Mouse (Mus musculus): Measurements from ENCODE around the gene Zfp131. TPM values are rescaled to one million over a fixed set of nuclear protein-coding genes. Genes with fewer than 3 reads are reported as not detected.

The Zfp131 gene
- polyA plus RNA-seq, 1 experiment from 2014 or later = 44.2 TPM

GRCm38 (mm10) chr13:119810031-119810430 is 19.3 kb upstream of the Zfp131 start:
- Histone ChIP-seq H3K36me3 (ENCODE audit: control insufficient read depth, insufficient read depth, low read length) (no peaks in the 10 kb centered on the region), H3K4me1 (ENCODE audit: control insufficient read depth, insufficient read depth, low read length) (no peaks in the 10 kb centered on the region), H3K27ac (ENCODE audit: low read depth, low read length) (no peak overlapping the region), H3K27me3 (ENCODE audit: control insufficient read depth, insufficient read depth, low read length) (no peaks in the 10 kb centered on the region), H3K4me2 (no peak overlapping the region), H3K4me3 (ENCODE audit: low read depth, low read length) (no peak overlapping the region), H3K9me3 (ENCODE audit: control insufficient read depth, low read length) (no peaks in the 10 kb centered on the region), H3K9ac (ENCODE audit: low read length) (no peak overlapping the region)
- WGBS = 91% methylated on average over 9 of the region's 9 CpGs
- ATAC-seq (ENCODE audit: low FRiP score) (no peak), DNase-seq (ENCODE audit: low spot score, missing footprints) (peak; percentile 79)

GRCm38 (mm10) chr13:119808937-119809336 is 18.2 kb upstream of the Zfp131 start:
- Histone ChIP-seq H3K4me1 (ENCODE audit: control insufficient read depth, insufficient read depth, low read length) (no peaks in the 10 kb centered on the region), H3K4me3 (ENCODE audit: low read depth, low read length) (no peak overlapping the region), H3K27me3 (ENCODE audit: control insufficient read depth, insufficient read depth, low read length) (no peaks in the 10 kb centered on the region), H3K27ac (ENCODE audit: low read depth, low read length) (no peak overlapping the region), H3K9ac (ENCODE audit: low read length) (no peak overlapping the region), H3K9me3 (ENCODE audit: control insufficient read depth, low read length) (no peaks in the 10 kb centered on the region), H3K36me3 (ENCODE audit: control insufficient read depth, insufficient read depth, low read length) (no peaks in the 10 kb centered on the region), H3K4me2 (no peak overlapping the region)
- DNase-seq (ENCODE audit: low spot score, missing footprints) = no peak
- 86% methylated on average over 2 of the region's 2 CpGs for WGBS
- no peak for ATAC-seq (ENCODE audit: low FRiP score)

GRCm38 (mm10) chr13:119797656-119798055 is 7.0 kb upstream of the Zfp131 start:
- H3K36me3 ChIP-seq (ENCODE audit: control insufficient read depth, insufficient read depth, low read length) = no peaks in the 10 kb centered on the region
- no peak overlapping the region for H3K27ac ChIP-seq (ENCODE audit: low read depth, low read length)
- no peaks in the 10 kb centered on the region for H3K4me1 ChIP-seq (ENCODE audit: control insufficient read depth, insufficient read depth, low read length)
- ATAC-seq (ENCODE audit: low FRiP score) (no peak), DNase-seq (ENCODE audit: low spot score, missing footprints) (no peak)
- H3K4me3 ChIP-seq (ENCODE audit: low read depth, low read length) = no peak overlapping the region
- H3K9ac ChIP-seq (ENCODE audit: low read length) = no peak overlapping the region
- no peaks in the 10 kb centered on the region for H3K9me3 ChIP-seq (ENCODE audit: control insufficient read depth, low read length)
- H3K27me3 ChIP-seq (ENCODE audit: control insufficient read depth, insufficient read depth, low read length) = no peaks in the 10 kb centered on the region
- WGBS = 78% methylated on average over 4 of the region's 4 CpGs
- H3K4me2 ChIP-seq = no peak overlapping the region

DNA sequence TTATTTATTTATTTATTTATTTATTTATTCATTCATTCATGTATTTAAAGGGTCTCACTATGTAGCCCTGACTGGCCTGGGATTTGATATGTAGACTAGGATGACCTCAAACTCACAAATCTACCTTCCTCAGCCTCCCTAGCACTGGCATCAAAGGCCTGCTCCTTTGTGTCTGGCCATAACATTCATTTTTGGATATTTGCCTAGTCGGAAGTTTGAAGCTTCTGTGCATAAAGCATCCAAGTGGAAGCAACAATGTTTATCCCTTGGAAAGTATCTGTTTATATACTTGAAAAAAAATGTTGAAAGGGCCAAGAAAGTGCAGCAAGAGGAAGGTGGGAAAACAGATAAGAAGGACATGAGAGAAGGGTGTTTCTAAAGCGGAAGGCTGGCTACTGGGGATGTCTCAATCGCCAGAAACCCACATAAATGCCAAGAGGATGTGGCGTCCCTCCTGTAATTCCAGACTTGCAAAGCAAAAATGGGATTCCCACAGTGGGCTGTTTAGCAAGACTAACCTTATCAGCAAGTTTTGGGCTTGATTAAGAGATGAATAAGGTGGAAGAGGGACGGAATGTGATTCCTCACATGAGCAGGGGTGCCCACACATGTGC is 2.2 kb upstream of the Zfp131 start:
- Histone ChIP-seq H3K4me3 (ENCODE audit: low read depth, low read length) (no peak overlapping the region), H3K36me3 (ENCODE audit: control insufficient read depth, insufficient read depth, low read length) (peaks cover 6% of the 10 kb centered on the region)
- WGBS = 84% methylated on average over 5 of the region's 5 CpGs

DNA sequence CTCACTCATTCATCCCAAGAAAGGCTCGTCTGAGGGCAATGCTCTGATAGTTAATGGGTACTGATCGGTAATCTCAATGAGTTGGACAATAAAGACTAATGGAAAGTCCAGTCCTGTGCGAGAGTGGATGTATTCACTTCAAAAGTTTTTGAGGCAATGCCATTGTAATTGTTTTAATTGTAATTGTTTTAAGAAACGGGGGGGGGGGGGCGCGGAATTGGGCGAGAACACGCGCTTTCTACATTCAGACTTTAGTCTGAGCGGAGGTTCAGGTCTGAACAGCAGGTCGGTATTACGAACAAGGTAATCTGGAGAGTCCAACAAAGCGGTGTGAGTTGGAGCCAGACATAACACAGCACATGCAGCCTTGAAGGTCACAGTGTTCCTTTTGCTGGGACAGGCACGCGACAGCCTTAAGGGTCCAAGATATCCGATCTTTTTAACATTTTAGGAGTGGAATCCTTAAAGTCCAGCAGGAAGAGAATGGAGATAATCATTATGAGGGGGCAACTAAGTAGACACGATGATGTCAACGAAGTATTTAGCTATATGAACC is 969 bp upstream of the Zfp131 start:
- peaks cover 8% of the 10 kb centered on the region for H3K36me3 ChIP-seq (ENCODE audit: control insufficient read depth, insufficient read depth, low read length)
- no peaks in the 10 kb centered on the region for H3K9me3 ChIP-seq (ENCODE audit: control insufficient read depth, low read length)
- H3K27me3 ChIP-seq (ENCODE audit: control insufficient read depth, insufficient read depth, low read length) = no peaks in the 10 kb centered on the region
- H3K9ac ChIP-seq (ENCODE audit: low read length) = peak overlapping the region; percentile 89
- ATAC-seq (ENCODE audit: low FRiP score) (no peak), DNase-seq (ENCODE audit: low spot score, missing footprints) (no peak)
- H3K27ac ChIP-seq (ENCODE audit: low read depth, low read length) = peak overlapping the region; percentile 89
- H3K4me3 ChIP-seq (ENCODE audit: low read depth, low read length) = peak overlapping the region; percentile 85
- peaks cover 15% of the 10 kb centered on the region for H3K4me1 ChIP-seq (ENCODE audit: control insufficient read depth, insufficient read depth, low read length)
- 4% methylated on average over 18 of the region's 18 CpGs for WGBS
- H3K4me2 ChIP-seq = peak overlapping the region; percentile 72

More for the DNA sequence above, 2.2 kb upstream of the Zfp131 start:
- no peak overlapping the region for H3K27ac ChIP-seq (ENCODE audit: low read depth, low read length)
- no peak for ATAC-seq (ENCODE audit: low FRiP score)
- no peak overlapping the region for H3K9ac ChIP-seq (ENCODE audit: low read length)
- no peaks in the 10 kb centered on the region for H3K9me3 ChIP-seq (ENCODE audit: control insufficient read depth, low read length)
- peaks cover 15% of the 10 kb centered on the region for H3K4me1 ChIP-seq (ENCODE audit: control insufficient read depth, insufficient read depth, low read length)
- H3K4me2 ChIP-seq = no peak overlapping the region
- H3K27me3 ChIP-seq (ENCODE audit: control insufficient read depth, insufficient read depth, low read length) = no peaks in the 10 kb centered on the region
- DNase-seq (ENCODE audit: low spot score, missing footprints) = no peak

GRCm38 (mm10) chr13:119789851-119790717 is 605 bp downstream of the Zfp131 start:
- peak overlapping the region; percentile 85 for H3K4me3 ChIP-seq (ENCODE audit: low read depth, low read length)
- peak overlapping the region; percentile 46 for H3K4me2 ChIP-seq
- H3K27ac ChIP-seq (ENCODE audit: low read depth, low read length) = peak overlapping the region; percentile 89
- no peaks in the 10 kb centered on the region for H3K9me3 ChIP-seq (ENCODE audit: control insufficient read depth, low read length)
- DNase-seq (ENCODE audit: low spot score, missing footprints) = peak; percentile 95
- H3K4me1 ChIP-seq (ENCODE audit: control insufficient read depth, insufficient read depth, low read length) = peaks cover 15% of the 10 kb centered on the region
- no peaks in the 10 kb centered on the region for H3K27me3 ChIP-seq (ENCODE audit: control insufficient read depth, insufficient read depth, low read length)
- peak overlapping the region; percentile 89 for H3K9ac ChIP-seq (ENCODE audit: low read length)
- peaks cover 9% of the 10 kb centered on the region for H3K36me3 ChIP-seq (ENCODE audit: control insufficient read depth, insufficient read depth, low read length)
- 2% methylated on average over 44 of the region's 66 CpGs for WGBS
- ATAC-seq (ENCODE audit: low FRiP score) = peak; percentile 75

- ATAC-seq (ENCODE audit: low FRiP score) (no peak), DNase-seq (ENCODE audit: low spot score, missing footprints) (no peak)
- 85% methylated on average over 4 of the region's 4 CpGs for WGBS
- Histone ChIP-seq H3K4me2 (no peak overlapping the region), H3K27me3 (ENCODE audit: control insufficient read depth, insufficient read depth, low read length) (no peaks in the 10 kb centered on the region), H3K36me3 (ENCODE audit: control insufficient read depth, insufficient read depth, low read length) (peaks cover 19% of the 10 kb centered on the region), H3K9ac (ENCODE audit: low read length) (no peak overlapping the region), H3K27ac (ENCODE audit: low read depth, low read length) (no peak overlapping the region), H3K9me3 (ENCODE audit: control insufficient read depth, low read length) (no peaks in the 10 kb centered on the region), H3K4me1 (ENCODE audit: control insufficient read depth, insufficient read depth, low read length) (no peaks in the 10 kb centered on the region), H3K4me3 (ENCODE audit: low read depth, low read length) (no peak overlapping the region)
Measured at GRCm38 (mm10) chr13:119783581-119783980, 7.1 kb downstream of the Zfp131 start.

DNA sequence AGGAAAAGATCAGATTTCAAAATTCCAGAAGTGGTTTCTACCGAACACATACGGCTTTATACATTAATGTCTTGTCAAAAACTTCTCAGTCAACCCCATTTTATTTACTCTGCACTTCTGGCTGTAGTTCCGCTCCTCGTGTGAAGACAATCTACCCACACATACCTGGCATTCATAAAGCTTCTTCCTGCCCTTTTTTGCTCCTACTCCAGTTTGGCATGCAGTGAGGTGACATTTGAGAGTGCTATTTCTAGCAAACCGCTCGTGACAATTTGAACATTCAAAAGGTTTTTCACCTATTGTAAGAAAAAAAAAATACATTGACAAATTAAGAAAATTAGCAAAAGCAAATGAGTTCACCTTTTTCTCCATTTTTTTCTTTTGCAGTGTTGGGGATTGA is 22.1 kb downstream of the Zfp131 start:
- Histone ChIP-seq H3K4me1 (ENCODE audit: control insufficient read depth, insufficient read depth, low read length) (no peaks in the 10 kb centered on the region), H3K27ac (ENCODE audit: low read depth, low read length) (no peak overlapping the region), H3K36me3 (ENCODE audit: control insufficient read depth, insufficient read depth, low read length) (peaks cover 25% of the 10 kb centered on the region), H3K4me3 (ENCODE audit: low read depth, low read length) (no peak overlapping the region), H3K9ac (ENCODE audit: low read length) (no peak overlapping the region), H3K9me3 (ENCODE audit: control insufficient read depth, low read length) (no peaks in the 10 kb centered on the region), H3K27me3 (ENCODE audit: control insufficient read depth, insufficient read depth, low read length) (no peaks in the 10 kb centered on the region), H3K4me2 (no peak overlapping the region)
- DNase-seq (ENCODE audit: low spot score, missing footprints) = no peak
- 89% methylated on average over 6 of the region's 6 CpGs for WGBS
- no peak for ATAC-seq (ENCODE audit: low FRiP score)

- WGBS = 95% methylated on average over 7 of the region's 7 CpGs
- no peaks in the 10 kb centered on the region for H3K27me3 ChIP-seq (ENCODE audit: control insufficient read depth, insufficient read depth, low read length)
- no peak overlapping the region for H3K27ac ChIP-seq (ENCODE audit: low read depth, low read length)
- peaks cover 23% of the 10 kb centered on the region for H3K36me3 ChIP-seq (ENCODE audit: control insufficient read depth, insufficient read depth, low read length)
- no peak for DNase-seq (ENCODE audit: low spot score, missing footprints)
- no peaks in the 10 kb centered on the region for H3K4me1 ChIP-seq (ENCODE audit: control insufficient read depth, insufficient read depth, low read length)
- H3K9ac ChIP-seq (ENCODE audit: low read length) = no peak overlapping the region
- no peaks in the 10 kb centered on the region for H3K9me3 ChIP-seq (ENCODE audit: control insufficient read depth, low read length)
- no peak for ATAC-seq (ENCODE audit: low FRiP score)
- H3K4me2 ChIP-seq = no peak overlapping the region
- no peak overlapping the region for H3K4me3 ChIP-seq (ENCODE audit: low read depth, low read length)
Measured at GRCm38 (mm10) chr13:119766480-119766879, 24.2 kb downstream of the Zfp131 start.
